Mouse (Mus musculus): ENCODE measurements around the gene Arsb.

GRCm38 (mm10) chr13:93773704-93774315, 2.4 kb downstream of the Arsb start:
- TF ChIP-seq CTCF (IDR thresholded peaks at IDR 0.05; ENCODE audit: insufficient read depth, low read length) (no peak), POLR2A (IDR thresholded peaks at IDR 0.05; ENCODE audit: borderline replicate concordance, extremely low read depth, low read depth, low read length) (no peak)
